Comparison of ENCODE assay signal across 24 mouse cellular contexts in the genomic region with DNA sequence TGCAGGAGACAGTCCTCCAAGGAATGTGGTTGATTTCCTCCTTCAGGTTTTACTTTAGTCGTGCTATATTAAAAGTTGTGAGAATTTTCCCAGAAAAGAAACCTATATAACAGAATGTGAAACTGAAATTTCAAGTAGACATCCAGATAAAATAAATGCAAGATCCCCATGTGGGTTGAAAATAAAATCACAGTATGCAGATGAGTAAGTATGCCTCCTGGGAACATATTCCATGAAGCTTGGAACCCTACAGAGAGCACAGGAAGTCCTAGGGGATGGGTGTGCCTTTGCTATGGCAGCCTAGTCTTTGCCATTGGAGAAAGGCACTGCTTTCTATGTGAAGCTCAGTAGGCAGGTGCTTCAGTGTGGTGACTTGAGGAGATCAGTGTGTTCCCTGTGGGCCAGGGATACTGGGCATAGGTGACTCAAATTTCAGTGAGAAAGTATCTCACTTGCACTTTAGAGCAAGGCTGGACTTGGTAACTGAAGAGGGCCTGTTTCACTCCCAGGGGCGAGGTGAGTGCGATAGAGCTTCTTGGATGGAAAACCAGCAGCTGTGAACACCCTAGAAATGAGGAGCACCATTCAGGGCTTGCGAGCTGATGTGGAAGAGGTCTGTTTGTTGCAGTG. TPM values are rescaled to one million over a fixed set of nuclear protein-coding genes. Genes with fewer than 3 reads are reported as not detected.
DNase-seq lines count a peak whose midpoint lies in the region; ATAC-seq lines count a peak whose summit lies in the region.
"Had no signal": no experiment of that assay in that cellular context is flagged by ENCODE, and none has a peak within 500 bp of the region (broad histone marks: within the 10 kb centered on the region; RNA-seq: fewer than 3 reads in every experiment).

No protein-coding gene starts in this region.

- no peak for DNase-seq in frontal cortex, postnatal 25 days (ENCODE audit: low spot score in 2 of 2)
- peak; percentile 5 to 14 for DNase-seq in gastrocnemius, adult 8-10 months (ENCODE audit: low spot score in 2 of 2)
- DNase-seq in gastrocnemius, postnatal 14 days = no peak
- peak; percentile 30 to 60 for DNase-seq in left cerebral cortex, postnatal 14 days (ENCODE audit: low spot score in 2 of 2)
- DNase-seq in left cerebral cortex, postnatal 4 days = no peak
- no peak for DNase-seq in ovary, postnatal 14 days (ENCODE audit: low spot score)
- DNase-seq in cerebellum, postnatal 14 days = no peak
- DNase-seq: adrenal gland, postnatal 14 days; B cell, adult 2 months; cerebellum, adult 18-20 months; cerebellum, adult 9-11 months; embryo, embryonic 11 days had no signal

- intact Hi-C loops in gastrocnemius, postnatal 14 days (cut with DNase I; ENCODE audit: low total_unique reads) = no loop called here
- intact Hi-C loops in left cerebral cortex, postnatal 14 days (cut with DNase I) = no loop called here
- intact Hi-C loops in left cerebral cortex, postnatal 4 days (cut with DNase I) = no loop called here

- peak; percentile 91 for ATAC-seq in frontal cortex, adult (ENCODE audit: low TSS enrichment)
- ATAC-seq: activated CD4-positive, CD25-positive, alpha-beta regulatory T cell, adult 4 months; CD4-positive, CD25-positive, alpha-beta regulatory T cell, adult 4 months; forebrain, embryonic 14.5 days; inflammation-experienced regulatory T-cells, adult 6 months; intestine, postnatal 0 days; Patski had no signal

RNA-seq across cellular contexts. Expression of a gene that starts 11.5 kb away (rescaled TPM):
- total RNA-seq in gastrocnemius, adult 8-10 months (2022) = not detected
- total RNA-seq in gastrocnemius, postnatal 14 days (2021) = not detected
- not detected for total RNA-seq in left cerebral cortex, postnatal 14 days (2021)
- not detected for total RNA-seq in left cerebral cortex, postnatal 4 days (2021)
- total RNA-seq: adrenal gland, adult 18-20 months; adrenal gland, postnatal 14 days; gastrocnemius, postnatal 4 days; heart, adult 8-10 months; heart, postnatal 25 days; MEL had no signal

RNA-seq across cellular contexts. Expression of a gene that starts 20.3 kb away (rescaled TPM):
- total RNA-seq in gastrocnemius, adult 8-10 months (2022) = 10 to 100 TPM; 59.0 to 77.0 (median 68.0) TPM
- 10 to 100 TPM; 59.4 to 67.2 TPM for total RNA-seq in gastrocnemius, postnatal 14 days (2021)
- total RNA-seq in left cerebral cortex, postnatal 14 days (2021) = 100 to 1,000 TPM; 108 to 121 TPM
- total RNA-seq in left cerebral cortex, postnatal 4 days (2021) = 100 to 1,000 TPM in 1 of 2 experiments, 10 to 100 TPM in 1; 93.9 to 111 TPM

RNA-seq across cellular contexts. Expression of a gene that starts 37.3 kb away (rescaled TPM):
- total RNA-seq in gastrocnemius, adult 8-10 months (2022) = 10 to 100 TPM; 20.6 to 28.8 (median 21.7) TPM
- 10 to 100 TPM; 12.0 to 14.0 TPM for total RNA-seq in gastrocnemius, postnatal 14 days (2021)
- total RNA-seq in left cerebral cortex, postnatal 14 days (2021) = 10 to 100 TPM; 33.7 to 35.5 TPM
- total RNA-seq in left cerebral cortex, postnatal 4 days (2021) = 10 to 100 TPM; 19.7 to 20.5 TPM

RNA-seq across cellular contexts. Expression of a gene that starts 55.6 kb away (rescaled TPM):
- not detected for total RNA-seq in gastrocnemius, adult 8-10 months (2022)
- not detected for total RNA-seq in gastrocnemius, postnatal 14 days (2021)
- not detected for total RNA-seq in left cerebral cortex, postnatal 14 days (2021)
- total RNA-seq in left cerebral cortex, postnatal 4 days (2021) = not detected
- total RNA-seq: adrenal gland, adult 18-20 months; adrenal gland, postnatal 14 days; gastrocnemius, postnatal 4 days; heart, adult 8-10 months; heart, postnatal 25 days; MEL had no signal

Comparison
In these comparisons a context has a peak if more than half of its experiments do, and no peak if none do; other contexts are left out.
1. DNase-seq: peak in gastrocnemius, adult 8-10 months (2 of 2) and left cerebral cortex, postnatal 14 days (2 of 2); none in frontal cortex, postnatal 25 days (0 of 2), gastrocnemius, postnatal 14 days (single experiment), left cerebral cortex, postnatal 4 days (single experiment), ovary, postnatal 14 days (single experiment) and cerebellum, postnatal 14 days (0 of 2).